Mouse (Mus musculus) kidney, adult 8-10 months (tissue): Measurements from ENCODE around the gene Stum.
"Not testable (repeated sequence)": the region's sequence is repeated elsewhere in the genome, so short reads cannot be mapped to it uniquely, and the experiment has no call there.

Experiments used
- DNase-seq, 2 experiments: peaks; one replicate each; pipeline ENCODE4 v3.0.0; 2022

Gene Stum

GRCm38 (mm10) chr1:180403694-180404606 is 79.4 kb downstream of the Stum start:
- peak; percentile 67 for DNase-seq

GRCm38 (mm10) chr1:180403357-180403693 is 80.0 kb downstream of the Stum start:
- DNase-seq: no peak

- peak in 1 of 2 experiments; percentile 54 for DNase-seq
Measured at GRCm38 (mm10) chr1:180402481-180403081, 80.7 kb downstream of the Stum start.

- no peak for DNase-seq
Measured at GRCm38 (mm10) chr1:180401725-180402124, 81.6 kb downstream of the Stum start.

- no peak for DNase-seq
Measured at GRCm38 (mm10) chr1:180400691-180401455, 82.4 kb downstream of the Stum start.

GRCm38 (mm10) chr1:180398446-180398845 is 84.9 kb downstream of the Stum start:
- DNase-seq: no peak

GRCm38 (mm10) chr1:180397734-180398133 is 85.6 kb downstream of the Stum start:
- no peak for DNase-seq

- DNase-seq: peak; percentile 43 to 45
Measured at GRCm38 (mm10) chr1:180393873-180394272, 89.4 kb downstream of the Stum start.

GRCm38 (mm10) chr1:180393017-180393797 is 90.1 kb downstream of the Stum start:
- DNase-seq: no peak

GRCm38 (mm10) chr1:180392137-180392798 is 91.0 kb downstream of the Stum start:
- DNase-seq: no peak

- no peak for DNase-seq
Measured at GRCm38 (mm10) chr1:180391575-180391945, 91.7 kb downstream of the Stum start.

- no peak for DNase-seq
Measured at GRCm38 (mm10) chr1:180390746-180391574, 92.3 kb downstream of the Stum start.

GRCm38 (mm10) chr1:180390321-180390731 is 93.0 kb downstream of the Stum start:
- DNase-seq: peak; percentile 54 to 63

- not testable (repeated sequence) for DNase-seq
Measured at GRCm38 (mm10) chr1:180389213-180389760, 94.0 kb downstream of the Stum start.

- DNase-seq: no peak
Measured at GRCm38 (mm10) chr1:180388481-180388880, 94.8 kb downstream of the Stum start.

- DNase-seq: no peak
Measured at GRCm38 (mm10) chr1:180387750-180388480, 95.4 kb downstream of the Stum start.

GRCm38 (mm10) chr1:180386951-180387749 is 96.2 kb downstream of the Stum start:
- peak; percentile 99 for DNase-seq

- no peak for DNase-seq
Measured at GRCm38 (mm10) chr1:180385308-180385707, 98.0 kb downstream of the Stum start.

GRCm38 (mm10) chr1:180384486-180384885 is 98.8 kb downstream of the Stum start:
- no peak for DNase-seq
